Mouse (Mus musculus) midbrain, embryonic 12.5 days (tissue): ENCODE measurements at regions not wholly inside any gene's neighbourhood (a gene's known extent, or its start where the extent isn't known, plus 50 kb on each side); places are given as distances from the start of the nearest gene placed in this dataset.

Source experiments
- ATAC-seq: fragments of 200-750 bp; cut with Nextera tagmentation; 2 replicates; pipeline ENCODE4 v1.8.0; 2017; ENCODE audit warnings: low read depth, moderate TSS enrichment, moderate library complexity; ENCODE audit not compliant: low FRiP score
- H3K27ac ChIP-seq: fragments of 300-500 bp; sonication (generic); replicated peaks from 2 replicates; pipeline ENCODE4 v1.5.1; 2016; ENCODE audit warnings: mild to moderate bottlenecking
- H3K27me3 ChIP-seq: fragments of 300-500 bp; sonication (generic); 2 replicates; pipeline ENCODE4 v1.6.1; 2016; ENCODE audit warnings: mild to moderate bottlenecking
- H3K36me3 ChIP-seq: fragments of 300-500 bp; sonication (generic); 2 replicates; pipeline ENCODE4 v1.6.1; 2016
- H3K4me1 ChIP-seq: fragments of 300-500 bp; sonication (generic); 2 replicates; pipeline ENCODE4 v1.6.1; 2016
- H3K4me2 ChIP-seq: fragments of 300-500 bp; sonication (generic); replicated peaks from 2 replicates; pipeline ENCODE4 v1.6.1; 2016; ENCODE audit warnings: mild to moderate bottlenecking, moderate library complexity
- H3K4me3 ChIP-seq: fragments of 300-500 bp; sonication (generic); 2 replicates; pipeline ENCODE4 v1.5.1; 2016; ENCODE audit warnings: mild to moderate bottlenecking
- H3K9ac ChIP-seq: fragments of 300-500 bp; sonication (generic); replicated peaks from 2 replicates; pipeline ENCODE4 v1.6.1; 2016; ENCODE audit warnings: mild to moderate bottlenecking, moderate library complexity
- H3K9me3 ChIP-seq: fragments of 300-500 bp; sonication (generic); 2 replicates; pipeline ENCODE4 v1.6.1; 2016; ENCODE audit warnings: mild to moderate bottlenecking
- WGBS: fragments of 180-500 bp; shearing (Covaris S2); methylation state at CpG from one replicate; pipeline ENCODE4 v1.1.7; 2016; 5-methylcytosine and 5-hydroxymethylcytosine counted together

- H3K27ac ChIP-seq: no peak overlapping the region
- H3K36me3 ChIP-seq: no peaks in the 10 kb centered on the region
- no peak overlapping the region for H3K4me2 ChIP-seq
- peaks cover 9% of the 10 kb centered on the region; the same call in 1 of the 2 replicates for H3K27me3 ChIP-seq
- 50% methylated on average over 16 of the region's 16 CpGs for WGBS
- no peak for ATAC-seq
- no peaks in the 10 kb centered on the region for H3K4me1 ChIP-seq
- no peak overlapping the region for H3K9ac ChIP-seq
- no peak overlapping the region for H3K4me3 ChIP-seq
- 0 out of 2 replicates have a peak, but pooled peaks cover 4% of the 10 kb centered on the region for H3K9me3 ChIP-seq
Measured at GRCm38 (mm10) chr15:62098791-62099660, 1176.2 kb upstream of the A1bg start.

GRCm38 (mm10) chr15:62096778-62097177 is 1174.0 kb upstream of the A1bg start:
- Histone ChIP-seq H3K4me3 (no peak overlapping the region), H3K9me3 (no peaks in the 10 kb centered on the region), H3K27ac (no peak overlapping the region), H3K27me3 (0 out of 2 replicates have a peak, but pooled peaks cover 4% of the 10 kb centered on the region), H3K36me3 (no peaks in the 10 kb centered on the region), H3K9ac (no peak overlapping the region), H3K4me2 (no peak overlapping the region), H3K4me1 (peaks cover 9% of the 10 kb centered on the region; the same call in 1 of the 2 replicates)
- 88% methylated on average over 7 of the region's 7 CpGs for WGBS
- no peak for ATAC-seq

DNA sequence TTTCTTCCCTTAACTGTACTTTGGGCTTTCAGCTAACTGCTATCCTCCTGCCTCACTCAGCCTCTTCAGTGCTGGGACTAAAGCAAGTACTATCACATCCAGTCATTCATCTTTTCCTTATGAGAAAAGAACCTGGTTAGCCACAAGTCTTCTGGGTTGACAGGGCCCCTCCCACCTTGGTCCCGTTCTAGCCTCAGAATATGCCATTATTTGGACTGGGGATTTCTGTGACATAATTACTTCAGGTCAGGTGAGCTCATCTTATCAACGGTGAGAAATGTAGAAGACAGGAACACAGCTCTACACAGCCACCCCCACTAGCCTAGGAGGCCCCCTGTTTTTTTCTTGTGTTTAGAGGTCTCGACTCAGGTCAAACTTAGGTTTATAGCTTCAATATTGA is 1172.4 kb upstream of the A1bg start:
- H3K4me1 ChIP-seq: peaks cover 9% of the 10 kb centered on the region; the same call in 1 of the 2 replicates
- H3K4me3 ChIP-seq: no peak overlapping the region
- ATAC-seq: no peak
- H3K9me3 ChIP-seq: no peaks in the 10 kb centered on the region
- no peak overlapping the region for H3K4me2 ChIP-seq
- no peak overlapping the region for H3K27ac ChIP-seq
- 0 out of 2 replicates have a peak, but pooled peaks cover 4% of the 10 kb centered on the region for H3K27me3 ChIP-seq
- no peaks in the 10 kb centered on the region for H3K36me3 ChIP-seq
- no peak overlapping the region for H3K9ac ChIP-seq
- WGBS: 89% methylated on average over 3 of the region's 3 CpGs

DNA sequence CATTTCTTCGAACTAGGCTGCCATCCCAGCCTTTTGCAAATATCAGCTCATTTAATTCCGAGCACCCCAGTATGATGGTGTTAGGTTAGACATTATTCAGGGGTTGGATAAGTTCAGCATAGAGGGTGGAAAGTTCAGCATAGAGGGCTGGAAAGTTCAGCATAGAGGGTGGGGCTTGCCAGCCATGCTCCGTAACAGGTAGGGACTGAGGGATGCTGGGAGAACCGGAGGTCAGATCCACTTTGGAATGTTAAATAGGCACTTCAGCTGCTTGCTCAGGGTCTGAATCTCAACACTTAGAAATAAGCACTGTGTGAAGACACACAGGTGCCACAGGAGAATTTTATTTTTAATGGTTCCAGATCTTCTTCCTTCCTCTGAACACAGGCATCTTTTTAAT is 1170.9 kb upstream of the A1bg start:
- Histone ChIP-seq H3K4me3 (no peak overlapping the region), H3K27me3 (no peaks in the 10 kb centered on the region), H3K9me3 (no peaks in the 10 kb centered on the region), H3K4me2 (no peak overlapping the region), H3K27ac (no peak overlapping the region), H3K9ac (no peak overlapping the region), H3K4me1 (peaks cover 9% of the 10 kb centered on the region; the same call in 1 of the 2 replicates), H3K36me3 (no peaks in the 10 kb centered on the region)
- 72% methylated on average over 4 of the region's 4 CpGs for WGBS
- ATAC-seq: no peak

GRCm38 (mm10) chr15:62092671-62093185 is 1169.9 kb upstream of the A1bg start:
- Histone ChIP-seq H3K27me3 (no peaks in the 10 kb centered on the region), H3K9me3 (no peaks in the 10 kb centered on the region), H3K9ac (0 out of 2 replicates have a peak overlapping the region, but pooled peaks have one; percentile 11), H3K4me2 (no peak overlapping the region; the same call in 1 of the 2 replicates), H3K4me3 (no peak overlapping the region), H3K27ac (peak overlapping the region; percentile 30; the same call in 1 of the 2 replicates), H3K4me1 (peaks cover 9% of the 10 kb centered on the region; the same call in 1 of the 2 replicates), H3K36me3 (no peaks in the 10 kb centered on the region)
- 0 out of 2 replicates have a peak, but pooled peaks have one; percentile 49 for ATAC-seq
- 9% methylated on average over 5 of the region's 5 CpGs for WGBS

DNA sequence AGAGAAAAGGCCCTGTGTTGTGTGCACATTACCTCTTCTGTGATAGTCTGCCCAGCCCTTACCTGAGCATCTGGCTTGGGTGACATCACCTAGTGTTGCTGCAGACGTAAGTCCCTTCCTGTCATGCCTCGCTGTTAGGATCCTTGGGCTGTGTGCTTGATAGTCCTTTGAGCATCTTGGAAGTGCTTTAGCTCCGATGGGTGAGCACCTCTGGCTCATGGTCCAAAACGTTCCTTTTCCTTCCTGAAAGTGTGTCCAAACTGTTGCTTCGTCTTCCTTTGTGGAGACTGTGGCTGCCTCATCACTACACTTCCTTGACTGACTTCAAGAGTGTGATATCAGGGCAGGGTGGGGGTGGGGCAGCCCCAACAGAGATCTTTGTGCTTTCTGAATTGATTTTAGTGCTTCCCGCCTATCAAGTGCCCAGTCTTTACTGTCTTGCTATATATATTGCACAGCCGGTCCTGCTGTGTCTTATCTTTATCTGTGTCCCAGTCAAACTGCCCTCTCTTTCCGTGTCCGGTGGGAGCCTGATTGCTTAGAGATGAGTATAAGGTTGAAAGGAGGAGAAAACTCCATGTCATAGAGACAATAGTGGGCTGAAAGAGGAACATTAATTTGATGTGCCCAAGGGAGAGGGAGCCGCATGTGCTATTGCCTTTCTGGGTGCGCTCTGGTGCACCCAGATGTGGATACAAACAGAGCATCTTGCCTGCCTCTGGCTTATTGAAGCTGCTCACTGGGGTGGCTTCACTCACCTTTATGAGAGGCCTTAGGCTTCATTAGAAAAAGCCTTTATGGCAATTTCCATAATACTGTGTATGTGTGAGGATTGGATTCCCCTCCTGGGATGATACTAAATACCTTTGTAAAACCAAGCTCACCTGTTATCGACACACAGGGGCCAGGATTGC is 1169.2 kb upstream of the A1bg start:
- Histone ChIP-seq H3K4me1 (peaks cover 9% of the 10 kb centered on the region; the same call in 1 of the 2 replicates), H3K4me2 (no peak overlapping the region), H3K9ac (no peak overlapping the region), H3K27me3 (no peaks in the 10 kb centered on the region), H3K36me3 (no peaks in the 10 kb centered on the region), H3K4me3 (no peak overlapping the region), H3K27ac (peak overlapping the region; percentile 30; the same call in 1 of the 2 replicates), H3K9me3 (no peaks in the 10 kb centered on the region)
- WGBS: 57% methylated on average over 12 of the region's 12 CpGs
- no peak for ATAC-seq

DNA sequence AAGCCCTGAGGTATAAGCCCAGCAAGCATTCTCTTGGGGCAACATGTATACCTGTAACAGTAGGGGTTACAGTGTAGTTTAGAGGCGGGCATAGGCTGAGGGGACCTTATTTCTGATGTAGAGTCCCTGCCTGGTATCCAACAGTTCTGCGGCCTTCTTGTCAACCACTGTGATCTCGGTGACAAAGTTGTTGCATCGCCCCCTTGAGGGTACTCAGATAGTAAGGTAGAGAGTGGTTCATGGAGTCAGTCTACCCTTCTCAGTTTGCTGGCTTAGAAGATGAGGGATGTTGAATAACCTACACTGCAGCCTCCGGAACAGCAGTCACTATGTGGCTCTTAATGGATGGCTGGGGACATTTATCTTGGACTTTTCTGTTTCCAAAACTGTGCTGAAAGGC is 1168.3 kb upstream of the A1bg start:
- Histone ChIP-seq H3K36me3 (no peaks in the 10 kb centered on the region), H3K4me3 (no peak overlapping the region), H3K27me3 (no peaks in the 10 kb centered on the region), H3K9ac (no peak overlapping the region), H3K4me2 (no peak overlapping the region), H3K9me3 (no peaks in the 10 kb centered on the region), H3K4me1 (peaks cover 9% of the 10 kb centered on the region; the same call in 1 of the 2 replicates), H3K27ac (no peak overlapping the region)
- 84% methylated on average over 5 of the region's 5 CpGs for WGBS
- no peak for ATAC-seq

- H3K27me3 ChIP-seq: no peaks in the 10 kb centered on the region
- no peak overlapping the region for H3K4me2 ChIP-seq
- no peak overlapping the region for H3K4me3 ChIP-seq
- no peaks in the 10 kb centered on the region for H3K36me3 ChIP-seq
- no peak overlapping the region for H3K27ac ChIP-seq
- WGBS: 92% methylated on average over 4 of the region's 4 CpGs
- H3K9me3 ChIP-seq: no peaks in the 10 kb centered on the region
- no peak overlapping the region for H3K9ac ChIP-seq
- H3K4me1 ChIP-seq: peaks cover 9% of the 10 kb centered on the region; the same call in 1 of the 2 replicates
- ATAC-seq: no peak
Measured at GRCm38 (mm10) chr15:62088341-62088740, 1165.5 kb upstream of the A1bg start.

DNA sequence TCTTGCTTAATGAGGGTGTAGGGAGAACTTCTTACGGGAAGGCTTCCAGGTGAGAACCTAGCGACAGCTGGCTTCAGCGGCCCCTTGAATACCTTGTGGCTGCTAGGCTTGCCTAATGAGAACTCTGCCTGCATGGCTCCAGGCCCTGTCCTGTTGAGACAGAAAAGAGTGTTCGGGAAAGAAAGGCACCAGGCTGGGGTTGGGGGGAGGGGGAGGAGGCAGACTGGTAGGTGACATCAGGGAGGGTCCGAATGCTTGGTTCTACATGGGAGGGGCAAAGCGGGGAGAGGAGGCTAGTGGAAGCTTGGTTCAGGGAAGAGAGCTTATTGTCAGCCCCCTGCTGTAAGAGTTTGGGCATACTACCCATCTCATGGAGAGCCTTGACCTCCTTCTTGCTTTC is 1164.9 kb upstream of the A1bg start:
- Histone ChIP-seq H3K4me1 (peaks cover 6% of the 10 kb centered on the region; the same call in 1 of the 2 replicates), H3K4me2 (no peak overlapping the region), H3K9me3 (no peaks in the 10 kb centered on the region), H3K4me3 (no peak overlapping the region), H3K9ac (no peak overlapping the region), H3K27me3 (no peaks in the 10 kb centered on the region), H3K27ac (no peak overlapping the region), H3K36me3 (no peaks in the 10 kb centered on the region)
- 61% methylated on average over 6 of the region's 6 CpGs for WGBS
- ATAC-seq: no peak

GRCm38 (mm10) chr15:62086037-62086436 is 1163.2 kb upstream of the A1bg start:
- Histone ChIP-seq H3K4me1 (no peaks in the 10 kb centered on the region), H3K27ac (no peak overlapping the region), H3K36me3 (no peaks in the 10 kb centered on the region), H3K9ac (no peak overlapping the region), H3K4me2 (no peak overlapping the region), H3K4me3 (no peak overlapping the region), H3K27me3 (no peaks in the 10 kb centered on the region), H3K9me3 (no peaks in the 10 kb centered on the region)
- ATAC-seq: no peak
- 88% methylated on average over 3 of the region's 3 CpGs for WGBS

GRCm38 (mm10) chr15:62083347-62083746 is 1160.5 kb upstream of the A1bg start:
- WGBS: 90% methylated on average over 3 of the region's 3 CpGs
- ATAC-seq: no peak
- no peaks in the 10 kb centered on the region for H3K9me3 ChIP-seq

More at GRCm38 (mm10) chr15:62083347-62083746, 1160.5 kb upstream of the A1bg start:
- H3K9ac ChIP-seq: no peak overlapping the region
- no peaks in the 10 kb centered on the region for H3K36me3 ChIP-seq
- H3K4me1 ChIP-seq: no peaks in the 10 kb centered on the region
- no peak overlapping the region for H3K27ac ChIP-seq
- no peak overlapping the region for H3K4me2 ChIP-seq
- no peaks in the 10 kb centered on the region for H3K27me3 ChIP-seq
- H3K4me3 ChIP-seq: no peak overlapping the region
